Mouse (Mus musculus) erythroid progenitor cell, adult 5-6 weeks (primary cell): Measurements from ENCODE around the gene Psmb8. TPM values are rescaled to one million over a fixed set of nuclear protein-coding genes. Genes with fewer than 3 reads are reported as not detected.

Experiments
- ATAC-seq: replicated peaks from 2 replicates; pipeline ENCODE4 v1.8.0; 2016; ENCODE audit warnings: moderate number of reproducible peaks, mild to moderate bottlenecking, moderate TSS enrichment, inconsistent platforms; ENCODE audit not compliant: poor library complexity, low FRiP score, severe bottlenecking
- total RNA-seq, 2 experiments: library from RNA; stranded (forward) in 1 of 2; stranded (reverse) in 1 of 2; fragments of 150-400 nt in 1 of 2; fragments of 186-747, 209-891 nt in 1 of 2; gene quantifications; 2 replicates each; pipeline versions ENCODE4 v1.2.3 to v1.2.4; 2015 to 2017; ENCODE audit warnings: low replicate concordance in 2 of 2

The Psmb8 gene
- total RNA-seq (2015; ENCODE audit: low replicate concordance): 38.1 and 68.1 TPM in 2 replicates
- total RNA-seq (2017; ENCODE audit: low replicate concordance): 29.3 and 38.3 TPM in 2 replicates

- ATAC-seq: 0 out of 2 replicates have a peak, but pooled peaks have one; percentile 45
These were observed at the start of gene Psmb8 for GRCm38 (mm10) chr17:34196941-34197894. TSS of gene Psmb8 (plus strand) at chr17:34197721.

- ATAC-seq: no peak
These were observed 44.6 kb upstream of the Psmb8 start, which contains the start of gene H2-DMb1 for GRCm38 (mm10) chr17:34152923-34153322. TSS of gene H2-DMb1 (plus strand) at chr17:34153072.

- ATAC-seq: no peak
These were observed 42.0 kb upstream of the Psmb8 start for GRCm38 (mm10) chr17:34155534-34155933.

- ATAC-seq: no peak
These were observed 33.2 kb upstream of the Psmb8 start for GRCm38 (mm10) chr17:34164202-34164895.

GRCm38 (mm10) chr17:34165033-34165730 lies 32.3 kb upstream of the Psmb8 start:
- ATAC-seq: no peak

GRCm38 (mm10) chr17:34169279-34169678 lies 28.2 kb upstream of the Psmb8 start:
- ATAC-seq: no peak

GRCm38 (mm10) chr17:34170487-34170876 lies 27.0 kb upstream of the Psmb8 start:
- ATAC-seq: peak; percentile 63; the same call in 1 of the 2 replicates

- peak; percentile 90 for ATAC-seq
These were observed 26.5 kb upstream of the Psmb8 start for GRCm38 (mm10) chr17:34170877-34171498.

- no peak for ATAC-seq
These were observed 25.0 kb upstream of the Psmb8 start for GRCm38 (mm10) chr17:34172528-34172927.

- no peak for ATAC-seq
These were observed 23.4 kb upstream of the Psmb8 start for GRCm38 (mm10) chr17:34174075-34174474.

- no peak for ATAC-seq
These were observed 20.3 kb upstream of the Psmb8 start for GRCm38 (mm10) chr17:34177179-34177578.

GRCm38 (mm10) chr17:34179019-34179418 lies 18.5 kb upstream of the Psmb8 start:
- no peak for ATAC-seq

GRCm38 (mm10) chr17:34179913-34180859 lies 17.3 kb upstream of the Psmb8 start:
- ATAC-seq: no peak

GRCm38 (mm10) chr17:34183564-34184219 lies 13.8 kb upstream of the Psmb8 start:
- ATAC-seq: no peak

GRCm38 (mm10) chr17:34185526-34185925 lies 12.0 kb upstream of the Psmb8 start:
- no peak for ATAC-seq

- no peak; the same call in 1 of the 2 replicates for ATAC-seq
These were observed 10.6 kb upstream of the Psmb8 start for GRCm38 (mm10) chr17:34186885-34187260.

GRCm38 (mm10) chr17:34187261-34187916 lies 10.1 kb upstream of the Psmb8 start, which contains the start of the genes Tap1 and Psmb9:
TSS of gene Tap1 (plus strand) at chr17:34187553.
TSS of gene Psmb9 (minus strand) at chr17:34187764.
- peak; percentile 90 for ATAC-seq
